Mouse (Mus musculus): ENCODE measurements around the gene Insl3.
"Not testable (repeated sequence)": the region's sequence is repeated elsewhere in the genome, so short reads cannot be mapped to it uniquely, and the experiment has no call there.

The Insl3 gene

GRCm38 (mm10) chr8:71676803-71677202 is 12.2 kb upstream of the Insl3 start:
- in situ Hi-C loops (cut with MboI, MseI) = no loop called here

- in situ Hi-C loops (cut with MboI, MseI) = no loop called here
These were observed 11.5 kb upstream of the Insl3 start for GRCm38 (mm10) chr8:71677555-71677954.

- in situ Hi-C loops (cut with MboI, MseI) = no loop called here
These were observed 10.8 kb upstream of the Insl3 start for GRCm38 (mm10) chr8:71678216-71678615.

GRCm38 (mm10) chr8:71679116-71679515 is 9.9 kb upstream of the Insl3 start:
- in situ Hi-C loops (cut with MboI, MseI) = no loop called here

GRCm38 (mm10) chr8:71679550-71680168 is 9.4 kb upstream of the Insl3 start:
- in situ Hi-C loops (cut with MboI, MseI) = no loop called here

- in situ Hi-C loops (cut with MboI, MseI) = no loop called here
These were observed 8.5 kb upstream of the Insl3 start for GRCm38 (mm10) chr8:71680471-71680870.

GRCm38 (mm10) chr8:71681369-71681915 is 7.6 kb upstream of the Insl3 start:
- in situ Hi-C loops (cut with MboI, MseI) = no loop called here

GRCm38 (mm10) chr8:71682832-71683231 is 6.2 kb upstream of the Insl3 start:
- in situ Hi-C loops (cut with MboI, MseI) = no loop called here

- in situ Hi-C loops (cut with MboI, MseI) = no loop called here
These were observed 4.3 kb upstream of the Insl3 start for GRCm38 (mm10) chr8:71684701-71685100.

- in situ Hi-C loops (cut with MboI, MseI) = no loop called here
These were observed 3.4 kb upstream of the Insl3 start for GRCm38 (mm10) chr8:71685573-71685972.

- in situ Hi-C loops (cut with MboI, MseI) = no loop called here
These were observed 2.8 kb upstream of the Insl3 start for GRCm38 (mm10) chr8:71686143-71686734.

GRCm38 (mm10) chr8:71687616-71688015 is 1.4 kb upstream of the Insl3 start:
- in situ Hi-C loops (cut with MboI, MseI) = no loop called here

- in situ Hi-C loops (cut with MboI, MseI) = no loop called here
These were observed 3.5 kb downstream of the Insl3 start for GRCm38 (mm10) chr8:71692509-71692908.

- in situ Hi-C loops (cut with MboI, MseI) = no loop called here
These were observed 4.4 kb downstream of the Insl3 start for GRCm38 (mm10) chr8:71693166-71694041.

GRCm38 (mm10) chr8:71695456-71695855 is 6.4 kb downstream of the Insl3 start:
- in situ Hi-C loops (cut with MboI, MseI) = not testable (repeated sequence)

- in situ Hi-C loops (cut with MboI, MseI) = no loop called here
These were observed 11.7 kb downstream of the Insl3 start for GRCm38 (mm10) chr8:71700493-71701269.

- in situ Hi-C loops (cut with MboI, MseI) = no loop called here
These were observed 12.5 kb downstream of the Insl3 start, which contains the start of gene B3gnt3 for GRCm38 (mm10) chr8:71701414-71702086. TSS of gene B3gnt3 (minus strand) at chr8:71701789.

- in situ Hi-C loops (cut with MboI, MseI) = no loop called here
These were observed 13.0 kb downstream of the Insl3 start for GRCm38 (mm10) chr8:71702087-71702432.

GRCm38 (mm10) chr8:71702923-71703322 is 13.9 kb downstream of the Insl3 start:
- in situ Hi-C loops (cut with MboI, MseI) = no loop called here

GRCm38 (mm10) chr8:71703400-71703799 is 14.4 kb downstream of the Insl3 start:
- in situ Hi-C loops (cut with MboI, MseI) = not testable (repeated sequence)

- in situ Hi-C loops (cut with MboI, MseI) = no loop called here
These were observed 18.9 kb downstream of the Insl3 start for GRCm38 (mm10) chr8:71707874-71708273.

Measured in T-helper 1 cell (primary cell).